Mouse (Mus musculus) lung, adult 2 months (tissue): ENCODE results near the gene Pwwp2a.

Experiments
- CTCF ChIP-seq: fragments of 200-500 bp; IDR thresholded peaks from 2 replicates; pipeline ENCODE4 v1.5.1; 2011; ENCODE audit warnings: mild to moderate bottlenecking, low read length, control low read depth; ENCODE audit not compliant: insufficient read depth
- POLR2A ChIP-seq: fragments of 200-500 bp; IDR thresholded peaks from 2 replicates; pipeline ENCODE4 v1.6.1; 2011; ENCODE audit warnings: low read depth, mild to moderate bottlenecking, control low read depth, low read length, borderline replicate concordance; ENCODE audit errors: extremely low read depth

DNA sequence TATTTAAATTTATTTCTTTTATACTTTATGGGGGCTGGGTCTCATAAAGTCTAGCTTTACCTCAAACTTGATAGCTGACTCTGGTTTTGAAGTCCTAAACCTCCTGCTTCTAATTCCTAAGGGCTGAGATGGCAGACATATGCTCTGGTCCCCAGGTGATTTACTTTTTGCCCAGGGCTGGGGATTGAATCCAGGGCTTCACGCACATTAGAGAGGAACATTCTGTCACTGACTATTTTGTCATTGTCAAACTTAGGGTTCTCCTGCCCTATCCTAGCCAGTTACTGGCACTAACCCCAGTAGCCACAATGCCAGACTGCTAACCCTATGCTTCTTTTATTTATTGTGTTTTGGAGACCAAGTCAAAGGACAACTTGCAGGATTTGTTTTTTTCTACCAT is 7.1 kb downstream of the Pwwp2a start:
- TF ChIP-seq CTCF: no peak
- TF ChIP-seq POLR2A: no peak
